Mouse (Mus musculus): ENCODE measurements at regions not wholly inside any gene's neighbourhood (a gene's known extent, or its start where the extent isn't known, plus 50 kb on each side); places are given as distances from the start of the nearest gene placed in this dataset.

DNA sequence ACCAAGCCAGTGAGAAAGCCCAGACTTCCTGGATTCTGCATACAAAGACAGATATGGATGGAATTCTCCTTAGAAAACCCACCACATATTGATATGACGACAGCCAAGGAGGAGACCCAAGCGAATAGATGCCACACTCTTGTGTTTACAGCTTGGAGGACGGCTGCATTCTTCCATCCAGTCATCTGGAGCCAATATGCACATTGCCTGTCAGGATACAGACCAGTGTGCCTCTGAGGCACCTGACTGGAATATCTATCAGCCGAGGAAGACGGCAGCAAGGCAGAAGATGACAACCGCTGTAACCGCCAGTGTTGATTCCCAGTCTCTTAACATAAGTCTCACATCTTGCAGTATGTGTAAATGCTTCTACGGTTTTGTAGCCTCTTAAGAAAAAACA is 105.3 kb downstream of the Tsen15 start:
- TF ChIP-seq CTCF (IDR thresholded peaks at IDR 0.05; ENCODE audit: extremely low read depth, insufficient read length, insufficient replicate concordance, low read depth, low read length) (no peak), POLR2A (IDR thresholded peaks at IDR 0.05; ENCODE audit: low read depth, low read length) (no peak)

All from small intestine, adult 2 months (tissue).